Mouse (Mus musculus) c-Kit-positive CD71-negative TER-119-negative erythroid progenitor cells, embryonic 14.5 days (primary cell): ENCODE results near the gene Vegfc.
A peak's percentile ranks its signal among the peaks of the same experiment; 100 is the strongest.

Source experiments
- DNase-seq: peaks from one replicate; pipeline ENCODE4 v3.0.0-alpha.2; 2013; ENCODE audit warnings: low read depth

Vegfc gene

DNA sequence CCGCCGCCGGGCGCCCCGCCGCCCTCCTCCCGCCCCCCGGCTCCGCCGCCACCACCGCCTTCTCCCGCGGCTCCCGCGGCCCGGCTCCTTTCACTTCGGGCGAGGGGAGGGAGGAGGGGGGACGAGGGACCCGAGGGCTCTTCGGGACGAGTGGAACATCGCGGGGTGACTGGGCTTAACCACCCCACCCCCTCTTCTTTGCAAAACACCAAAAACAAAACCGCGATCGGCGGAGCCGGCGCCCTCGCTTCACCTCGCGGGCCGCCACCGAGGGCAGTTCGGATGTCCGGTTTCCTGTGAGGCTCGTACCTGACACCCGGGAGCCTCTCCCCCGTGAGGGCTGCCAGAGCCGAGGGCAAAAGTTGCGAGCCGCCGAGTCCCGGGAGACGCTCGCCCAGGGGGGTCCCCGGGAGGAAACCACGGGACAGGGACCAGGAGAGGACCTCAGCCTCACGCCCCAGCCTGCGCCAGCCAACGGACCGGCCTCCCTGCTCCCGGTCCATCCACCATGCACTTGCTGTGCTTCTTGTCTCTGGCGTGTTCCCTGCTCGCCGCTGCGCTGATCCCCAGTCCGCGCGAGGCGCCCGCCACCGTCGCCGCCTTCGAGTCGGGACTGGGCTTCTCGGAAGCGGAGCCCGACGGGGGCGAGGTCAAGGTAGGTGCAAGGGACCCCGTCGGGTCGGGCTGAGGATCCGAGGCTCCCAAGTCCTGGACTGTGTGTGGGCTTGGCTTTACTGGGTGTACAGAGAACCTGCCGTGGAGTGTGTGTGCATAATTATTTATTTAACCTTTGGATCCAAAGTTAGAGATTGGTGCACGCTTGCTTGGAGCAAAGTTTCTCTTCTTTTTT lies at the start of gene Vegfc:
TSS of gene Vegfc (plus strand) at position 336 of the 850 bp plus-strand sequence.
- no peak for DNase-seq

GRCm38 (mm10) chr8:54034584-54034983 lies 42.8 kb upstream of the Vegfc start:
- no peak for DNase-seq

DNA sequence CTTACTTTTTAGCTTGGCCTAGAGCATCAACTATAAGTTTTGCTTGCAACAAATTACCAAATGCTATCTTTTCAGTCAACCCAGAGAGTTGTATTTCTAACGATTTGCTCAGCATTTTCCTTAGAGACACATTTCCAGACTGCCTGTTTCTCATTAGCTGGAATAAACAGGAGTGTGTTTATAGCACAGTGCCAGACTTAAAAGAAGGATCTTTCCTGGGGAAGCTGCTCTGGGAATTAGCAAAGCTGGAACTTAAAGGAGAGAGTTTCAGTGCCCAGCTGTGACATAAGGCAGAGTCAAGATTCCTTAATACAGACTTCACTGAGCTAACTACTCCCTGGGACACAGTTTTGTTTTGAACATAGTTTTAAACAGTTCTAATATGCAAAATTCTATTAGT lies 34.8 kb upstream of the Vegfc start:
- DNase-seq: no peak

- no peak for DNase-seq
These were observed 33.9 kb upstream of the Vegfc start for GRCm38 (mm10) chr8:54043468-54043867.

GRCm38 (mm10) chr8:54053210-54053609 lies 24.2 kb upstream of the Vegfc start:
- no peak for DNase-seq

- DNase-seq: no peak
These were observed 11.9 kb upstream of the Vegfc start for GRCm38 (mm10) chr8:54065492-54065891.

DNA sequence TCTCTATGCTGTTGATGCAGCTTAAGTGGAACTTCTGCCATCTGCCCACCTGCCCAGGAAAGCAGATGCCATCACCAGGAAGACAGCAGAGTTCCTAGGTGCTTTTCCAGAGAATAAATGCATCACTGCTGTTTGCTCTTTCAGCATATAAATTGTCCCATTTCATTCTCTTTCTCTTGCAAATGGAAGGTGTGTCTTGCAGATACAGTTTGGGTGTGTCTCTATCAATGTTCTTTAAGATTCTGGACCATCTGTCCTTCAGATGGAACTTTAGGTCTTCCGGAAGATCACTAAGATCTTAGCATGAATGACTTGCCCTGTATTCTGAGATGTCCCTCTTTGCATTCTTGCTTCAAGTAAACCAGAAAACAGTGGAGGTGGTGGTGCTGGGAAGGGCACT lies 1.1 kb upstream of the Vegfc start:
- no peak for DNase-seq

GRCm38 (mm10) chr8:54076791-54077270 lies 575 bp upstream of the Vegfc start:
- DNase-seq: no peak

GRCm38 (mm10) chr8:54078121-54078440 lies 675 bp downstream of the Vegfc start:
- no peak for DNase-seq

- no peak for DNase-seq
These were observed 1.6 kb downstream of the Vegfc start for GRCm38 (mm10) chr8:54079001-54079400.

- no peak for DNase-seq
These were observed 2.2 kb downstream of the Vegfc start for GRCm38 (mm10) chr8:54079601-54080000.

DNA sequence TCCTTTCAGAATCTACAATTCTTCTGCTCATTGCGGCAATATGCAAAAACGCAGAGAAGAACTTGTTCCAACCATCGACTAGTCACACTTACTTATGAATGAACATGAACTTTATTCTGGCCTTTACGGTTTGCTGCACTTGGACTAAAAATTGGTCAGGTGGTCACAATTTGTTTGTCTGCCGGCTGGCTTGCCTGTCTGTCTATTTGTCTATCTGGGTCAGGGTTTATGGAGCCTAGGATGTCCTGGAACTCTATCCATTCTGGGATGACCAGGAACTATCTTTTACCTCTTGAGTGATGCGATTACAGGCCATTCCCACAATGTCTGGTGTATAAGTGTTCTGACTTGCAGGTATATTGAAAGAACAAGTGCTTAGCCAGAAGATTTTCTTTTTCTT lies 8.5 kb downstream of the Vegfc start:
- no peak for DNase-seq

DNA sequence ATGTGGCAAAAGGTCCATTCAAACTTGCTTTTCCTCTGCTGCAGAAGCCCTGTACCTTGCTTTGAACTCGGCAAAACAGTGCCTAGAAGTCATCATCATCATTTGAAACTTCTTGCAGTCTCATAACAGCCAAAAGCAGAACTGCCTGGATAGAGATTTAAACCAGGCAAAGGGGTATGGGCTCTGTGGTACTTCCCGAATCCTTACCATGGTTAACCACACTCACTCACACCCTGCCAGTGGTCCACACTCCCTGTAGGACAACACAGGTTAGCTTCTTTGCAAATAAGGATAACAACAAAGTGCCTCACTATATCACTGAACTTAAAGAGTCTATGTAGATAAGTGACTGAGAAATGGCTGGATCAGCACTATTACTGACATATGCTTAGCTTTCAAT lies 9.7 kb downstream of the Vegfc start:
- no peak for DNase-seq

DNA sequence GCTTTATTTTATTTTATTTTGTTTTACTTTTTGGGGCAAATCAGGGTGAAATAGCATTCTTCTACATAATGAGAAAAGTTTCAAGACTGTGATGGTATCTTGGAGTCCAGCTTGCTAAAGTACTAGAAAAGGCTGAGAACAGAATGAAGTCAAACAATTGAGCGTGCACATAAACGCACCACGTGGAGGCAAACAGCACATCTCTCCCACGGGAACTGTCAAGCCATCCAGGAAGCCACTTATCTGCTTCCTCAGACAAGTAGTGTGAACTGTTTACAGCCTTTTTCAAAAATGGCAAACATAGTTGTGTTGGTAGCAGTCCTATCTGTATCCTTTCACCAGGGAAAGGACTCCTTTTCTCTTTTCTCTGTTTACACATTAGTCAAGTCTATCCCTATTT lies 11.8 kb downstream of the Vegfc start:
- DNase-seq: no peak

DNA sequence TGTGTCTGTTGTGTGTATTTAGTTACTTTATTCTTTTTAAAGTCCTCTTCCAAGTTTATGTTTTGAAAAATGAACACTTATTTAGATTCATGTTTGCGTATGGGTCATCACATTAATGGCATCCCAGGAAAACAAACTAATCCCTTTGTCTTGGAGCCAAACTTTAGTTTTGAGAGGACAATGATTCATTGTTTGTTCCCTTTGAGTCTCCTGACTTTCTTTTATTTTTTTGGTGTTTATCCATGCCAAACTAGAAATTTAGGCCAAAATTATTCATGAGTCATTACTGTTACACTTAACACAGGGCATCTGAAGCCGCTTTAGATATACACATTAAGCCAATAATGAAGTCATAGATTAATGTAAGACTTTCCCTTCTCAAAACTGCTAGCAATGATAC lies 12.5 kb downstream of the Vegfc start:
- no peak for DNase-seq

- no peak for DNase-seq
These were observed 22.7 kb downstream of the Vegfc start for GRCm38 (mm10) chr8:54100058-54100457.

DNA sequence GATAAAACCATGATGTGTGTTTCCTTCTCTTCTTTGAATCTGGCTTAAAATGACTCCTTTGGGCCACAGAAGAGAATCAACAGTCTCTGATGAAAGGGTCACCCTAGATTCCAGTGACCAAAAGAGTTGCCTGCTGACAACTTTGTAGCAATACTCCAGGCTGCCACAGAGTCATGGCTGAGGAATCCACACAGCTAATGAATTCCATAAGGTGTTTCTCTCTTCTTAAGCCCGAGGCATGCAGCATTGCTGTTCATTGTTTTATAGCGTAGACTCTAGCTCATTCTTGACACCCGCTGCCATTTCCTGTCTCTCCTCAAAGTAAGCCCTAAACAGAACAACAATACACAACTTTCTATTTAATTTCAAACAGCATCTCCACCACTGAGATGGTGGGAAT lies 37.2 kb downstream of the Vegfc start:
- DNase-seq: no peak

DNA sequence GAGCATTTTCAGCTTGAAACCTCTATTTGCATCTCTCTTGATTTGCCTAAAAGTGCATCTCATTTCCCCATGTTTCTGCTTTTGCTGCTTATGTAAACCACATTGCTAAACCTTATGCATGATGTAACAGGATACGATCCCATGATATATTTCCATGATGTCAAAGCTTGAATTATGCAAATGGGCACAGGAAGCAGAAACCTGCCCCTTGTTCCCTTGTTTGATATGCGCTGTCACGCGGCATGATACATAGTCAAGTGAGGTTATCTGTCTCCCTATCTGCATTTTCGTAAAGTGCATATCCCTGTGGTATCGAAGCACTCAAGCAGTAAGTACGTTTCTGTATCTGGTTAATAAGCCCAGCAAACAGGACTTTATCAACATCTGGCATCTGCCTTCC lies 42.7 kb downstream of the Vegfc start:
- DNase-seq: no peak

- no peak for DNase-seq
These were observed 44.5 kb downstream of the Vegfc start for GRCm38 (mm10) chr8:54121942-54122341.

GRCm38 (mm10) chr8:54122345-54122744 lies 44.9 kb downstream of the Vegfc start:
- DNase-seq: no peak

- no peak for DNase-seq
These were observed 53.2 kb downstream of the Vegfc start for GRCm38 (mm10) chr8:54130558-54130957.

- DNase-seq: peak; percentile 16
These were observed 75.8 kb downstream of the Vegfc start for GRCm38 (mm10) chr8:54153240-54153639.

DNA sequence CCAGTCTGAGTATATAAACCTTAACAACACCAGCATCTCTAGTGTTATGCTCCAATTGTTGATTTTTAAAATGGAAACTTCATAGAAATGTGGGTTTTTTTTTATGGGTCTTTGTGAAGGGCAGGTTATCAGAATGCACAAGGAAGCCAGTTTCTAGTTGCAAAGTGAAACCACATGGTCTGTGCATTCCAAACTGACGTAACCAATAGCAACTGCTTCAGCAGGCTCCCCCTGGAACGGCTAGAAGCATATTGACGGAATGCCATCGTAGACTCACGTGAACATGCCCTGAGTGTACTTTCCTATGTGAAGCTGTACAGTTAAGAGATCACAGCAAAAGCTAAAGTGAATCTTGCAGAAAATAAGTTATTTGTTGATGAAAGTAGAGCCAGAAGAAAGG lies 86.1 kb downstream of the Vegfc start:
- no peak for DNase-seq

DNA sequence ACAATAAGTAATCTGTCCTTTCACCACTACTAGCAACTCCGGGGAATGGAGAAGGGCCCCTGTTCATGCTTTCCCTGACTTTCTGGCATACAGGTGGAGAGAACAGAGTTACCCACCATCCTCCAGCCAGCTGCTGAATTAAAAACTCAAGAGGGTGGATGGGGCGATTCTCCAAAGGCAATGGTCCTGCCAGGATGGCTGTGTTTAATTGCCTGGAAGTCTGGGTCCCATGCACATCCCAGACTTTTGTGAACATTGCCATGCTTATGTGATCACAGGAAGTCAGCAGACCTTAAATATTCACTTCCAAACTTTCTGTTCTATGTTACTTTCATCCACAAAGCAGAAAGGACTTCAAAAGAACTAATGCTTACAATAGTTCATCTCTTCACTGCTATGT lies 107.9 kb downstream of the Vegfc start:
- DNase-seq: no peak
